Mouse (Mus musculus) liver, embryonic 16.5 days (tissue): Measurements from ENCODE around the gene Rph3al. TPM values are rescaled to one million over a fixed set of nuclear protein-coding genes. Genes with fewer than 3 reads are reported as not detected.

Source experiments
- ATAC-seq: fragments of 200-750 bp; cut with Nextera tagmentation; 2 replicates; pipeline ENCODE4 v1.8.0; 2017; ENCODE audit warnings: low read depth, mild to moderate bottlenecking, moderate number of reproducible peaks, moderate library complexity
- H3K27ac ChIP-seq: fragments of 300-500 bp; sonication (generic); 2 replicates; pipeline ENCODE4 v1.5.1; 2014; ENCODE audit warnings: mild to moderate bottlenecking, low read length
- H3K27me3 ChIP-seq: fragments of 300-500 bp; sonication (generic); 2 replicates; pipeline ENCODE4 v1.6.1; 2014; ENCODE audit warnings: low read depth, low read length, mixed read lengths; ENCODE audit not compliant: control insufficient read depth, insufficient read depth
- H3K36me3 ChIP-seq: fragments of 300-500 bp; sonication (generic); 2 replicates; pipeline ENCODE4 v1.6.1; 2014; ENCODE audit warnings: mild to moderate bottlenecking; ENCODE audit not compliant: control insufficient read depth, insufficient read depth
- H3K4me1 ChIP-seq: fragments of 300-500 bp; sonication (generic); 2 replicates; pipeline ENCODE4 v1.6.1; 2014; ENCODE audit warnings: low read depth, low read length, mixed read lengths; ENCODE audit not compliant: control insufficient read depth
- H3K4me2 ChIP-seq: fragments of 300-500 bp; sonication (generic); 2 replicates; pipeline ENCODE4 v1.6.1; 2014; ENCODE audit warnings: low read depth, low read length, mixed read lengths
- H3K4me3 ChIP-seq: fragments of 300-500 bp; sonication (generic); 2 replicates; pipeline ENCODE4 v1.5.1; 2014; ENCODE audit warnings: low read depth, mild to moderate bottlenecking, low read length
- H3K9ac ChIP-seq: fragments of 300-500 bp; sonication (generic); 2 replicates; pipeline ENCODE4 v1.6.1; 2014; ENCODE audit warnings: low read depth, low read length
- H3K9me3 ChIP-seq: fragments of 300-500 bp; sonication (generic); replicated peaks from 2 replicates; pipeline ENCODE4 v1.6.1; 2016; ENCODE audit warnings: low read length; ENCODE audit not compliant: control insufficient read depth
- WGBS: fragments of 180-500 bp; shearing (Covaris S2); extraction: QIAGEN DNeasy Blood & Tissue Kit; methylation state at CpG from one replicate; pipeline ENCODE4 v1.1.7; 2014; ENCODE audit not compliant: insufficient replicate concordance; 5-methylcytosine and 5-hydroxymethylcytosine counted together
- polyA plus RNA-seq: library from polyadenylated mRNA; unstranded; fragments of >200 nt; fragmentation: Nextera tagmentation; extraction: Ambion mirVana; gene quantifications from 2 replicates; pipeline ENCODE4 v1.2.1, GENCODE M21; 2015

The Rph3al gene
- polyA plus RNA-seq, 1 experiment from 2014 or later = 0.94 TPM

GRCm38 (mm10) chr11:75881234-75881633 is 57.0 kb downstream of the Rph3al start:
- WGBS = 35% methylated on average over 3 of the region's 3 CpGs
- H3K4me3 ChIP-seq = no peak overlapping the region
- ATAC-seq = no peak
- no peaks in the 10 kb centered on the region for H3K9me3 ChIP-seq
- no peaks in the 10 kb centered on the region for H3K4me1 ChIP-seq
- no peak overlapping the region for H3K9ac ChIP-seq
- H3K4me2 ChIP-seq = no peak overlapping the region
- no peaks in the 10 kb centered on the region for H3K27me3 ChIP-seq
- H3K36me3 ChIP-seq = no peaks in the 10 kb centered on the region
- H3K27ac ChIP-seq = no peak overlapping the region

GRCm38 (mm10) chr11:75880064-75880463 is 58.2 kb downstream of the Rph3al start:
- no peak overlapping the region for H3K27ac ChIP-seq
- H3K4me3 ChIP-seq = no peak overlapping the region
- no peak for ATAC-seq
- no peak overlapping the region for H3K9ac ChIP-seq
- 60% methylated on average over 8 of the region's 8 CpGs for WGBS
- no peaks in the 10 kb centered on the region for H3K27me3 ChIP-seq
- no peaks in the 10 kb centered on the region for H3K9me3 ChIP-seq
- no peaks in the 10 kb centered on the region for H3K4me1 ChIP-seq
- no peaks in the 10 kb centered on the region for H3K36me3 ChIP-seq
- no peak overlapping the region for H3K4me2 ChIP-seq

- H3K9me3 ChIP-seq = no peaks in the 10 kb centered on the region
- no peak overlapping the region for H3K9ac ChIP-seq
- no peak overlapping the region for H3K4me3 ChIP-seq
- no peak overlapping the region for H3K27ac ChIP-seq
- no peak overlapping the region for H3K4me2 ChIP-seq
- no peaks in the 10 kb centered on the region for H3K27me3 ChIP-seq
- ATAC-seq = no peak
- WGBS = 55% methylated on average over 8 of the region's 8 CpGs
- no peaks in the 10 kb centered on the region for H3K4me1 ChIP-seq
- no peaks in the 10 kb centered on the region for H3K36me3 ChIP-seq
These were observed 59.8 kb downstream of the Rph3al start for GRCm38 (mm10) chr11:75878460-75878859.

- H3K9me3 ChIP-seq = no peaks in the 10 kb centered on the region
- no peak overlapping the region for H3K4me3 ChIP-seq
- H3K9ac ChIP-seq = no peak overlapping the region
- no peak overlapping the region for H3K27ac ChIP-seq
- H3K27me3 ChIP-seq = no peaks in the 10 kb centered on the region
- no peak overlapping the region for H3K4me2 ChIP-seq
- ATAC-seq = no peak
- H3K36me3 ChIP-seq = no peaks in the 10 kb centered on the region
- 23% methylated on average over 15 of the region's 15 CpGs for WGBS
- H3K4me1 ChIP-seq = no peaks in the 10 kb centered on the region
These were observed 62.0 kb downstream of the Rph3al start for GRCm38 (mm10) chr11:75876043-75876780.

GRCm38 (mm10) chr11:75871688-75872087 is 66.5 kb downstream of the Rph3al start:
- H3K9me3 ChIP-seq = no peaks in the 10 kb centered on the region
- H3K4me1 ChIP-seq = no peaks in the 10 kb centered on the region
- no peak overlapping the region for H3K9ac ChIP-seq
- ATAC-seq = no peak
- no peak overlapping the region for H3K4me2 ChIP-seq
- H3K36me3 ChIP-seq = no peaks in the 10 kb centered on the region
- H3K4me3 ChIP-seq = no peak overlapping the region
- H3K27ac ChIP-seq = no peak overlapping the region
- 67% methylated on average over 1 of the region's 1 CpGs for WGBS
- no peaks in the 10 kb centered on the region for H3K27me3 ChIP-seq

- Histone ChIP-seq H3K4me3 (no peak overlapping the region), H3K36me3 (no peaks in the 10 kb centered on the region), H3K4me1 (no peaks in the 10 kb centered on the region), H3K9me3 (no peaks in the 10 kb centered on the region), H3K27me3 (no peaks in the 10 kb centered on the region), H3K27ac (no peak overlapping the region), H3K4me2 (no peak overlapping the region), H3K9ac (no peak overlapping the region)
- ATAC-seq = no peak
- 62% methylated on average over 4 of the region's 4 CpGs for WGBS
These were observed 67.3 kb downstream of the Rph3al start for GRCm38 (mm10) chr11:75870947-75871346.

- no peaks in the 10 kb centered on the region for H3K4me1 ChIP-seq
- no peaks in the 10 kb centered on the region for H3K36me3 ChIP-seq
- no peak overlapping the region for H3K9ac ChIP-seq
- no peak for ATAC-seq
- no peaks in the 10 kb centered on the region for H3K27me3 ChIP-seq
- H3K4me2 ChIP-seq = no peak overlapping the region
- 68% methylated on average over 5 of the region's 5 CpGs for WGBS
- no peaks in the 10 kb centered on the region for H3K9me3 ChIP-seq
- H3K4me3 ChIP-seq = no peak overlapping the region
- H3K27ac ChIP-seq = no peak overlapping the region
These were observed 67.8 kb downstream of the Rph3al start for GRCm38 (mm10) chr11:75870386-75870785.

- WGBS = 64% methylated on average over 5 of the region's 5 CpGs
- H3K36me3 ChIP-seq = no peaks in the 10 kb centered on the region
These were observed 68.3 kb downstream of the Rph3al start for GRCm38 (mm10) chr11:75869898-75870297.

GRCm38 (mm10) chr11:75866861-75867260 is 71.4 kb downstream of the Rph3al start:
- no peak for ATAC-seq
- H3K36me3 ChIP-seq = no peaks in the 10 kb centered on the region
- 33% methylated on average over 4 of the region's 4 CpGs for WGBS

More at GRCm38 (mm10) chr11:75869898-75870297, 68.3 kb downstream of the Rph3al start:
- H3K4me3 ChIP-seq = no peak overlapping the region
- no peak overlapping the region for H3K4me2 ChIP-seq
- H3K9me3 ChIP-seq = no peaks in the 10 kb centered on the region
- H3K27ac ChIP-seq = no peak overlapping the region
- H3K4me1 ChIP-seq = no peaks in the 10 kb centered on the region
- no peaks in the 10 kb centered on the region for H3K27me3 ChIP-seq
- H3K9ac ChIP-seq = no peak overlapping the region
- no peak for ATAC-seq

More at GRCm38 (mm10) chr11:75866861-75867260, 71.4 kb downstream of the Rph3al start:
- no peak overlapping the region for H3K9ac ChIP-seq
- H3K4me1 ChIP-seq = no peaks in the 10 kb centered on the region
- no peak overlapping the region for H3K4me2 ChIP-seq
- no peak overlapping the region for H3K4me3 ChIP-seq
- H3K27me3 ChIP-seq = no peaks in the 10 kb centered on the region
- H3K27ac ChIP-seq = no peak overlapping the region
- H3K9me3 ChIP-seq = no peaks in the 10 kb centered on the region
